In the genomic region with DNA sequence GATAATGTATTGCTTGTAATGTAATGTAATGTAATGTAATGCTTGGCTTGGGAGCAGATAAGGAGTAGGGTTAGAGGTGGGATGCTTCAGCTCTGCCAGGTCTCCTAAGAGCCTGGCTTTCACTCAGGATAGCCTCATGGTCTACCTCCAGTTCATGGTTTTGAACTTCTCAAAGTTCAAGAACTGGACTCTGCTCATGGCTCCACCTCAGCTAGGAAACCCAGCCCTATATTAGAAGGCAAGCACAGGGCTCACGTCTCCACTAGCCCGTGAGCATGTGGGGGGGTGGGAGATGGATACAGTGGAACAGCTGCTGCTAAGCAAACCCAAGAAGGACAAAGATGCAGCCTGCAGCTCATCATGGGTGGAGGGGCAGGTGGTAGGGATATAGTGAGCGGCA, we compare ENCODE assay signal across 20 mouse cellular contexts.
"Had no signal": no experiment of that assay in that cellular context is flagged by ENCODE, and none has a peak within 500 bp of the region (broad histone marks: within the 10 kb centered on the region; RNA-seq: fewer than 3 reads in every experiment).

No protein-coding gene starts in this region.

- H3K27ac ChIP-seq: gastrocnemius, adult 2 months; heart, embryonic 10.5 days; hindbrain, embryonic 10.5 days; hindbrain, embryonic 12.5 days; hindbrain, embryonic 15.5 days; hindbrain, postnatal 0 days; limb, embryonic 13.5 days; limb, embryonic 15.5 days; liver, embryonic 12.5 days; liver, embryonic 14.5 days had no signal

- ATAC-seq: intestine, embryonic 16.5 days; liver, embryonic 12.5 days had no signal

- DNase-seq: gastrocnemius, adult 2 months; gastrocnemius, postnatal 10 days; gastrocnemius, postnatal 25 days; heart, adult 18-20 months; heart, postnatal 10 days; heart, postnatal 4 days; kidney, adult 11 months; kidney, adult 8-10 months; kidney, postnatal 10 days had no signal

- H3K4me3 ChIP-seq: gastrocnemius, adult 2 months; heart, embryonic 10.5 days; heart, embryonic 12.5 days; hindbrain, embryonic 10.5 days; hindbrain, embryonic 12.5 days; hindbrain, embryonic 15.5 days; limb, embryonic 13.5 days; limb, embryonic 15.5 days; liver, embryonic 12.5 days had no signal

- H3K27me3 ChIP-seq: heart, embryonic 12.5 days; hindbrain, embryonic 12.5 days; hindbrain, embryonic 15.5 days; limb, embryonic 13.5 days; limb, embryonic 15.5 days; liver, embryonic 12.5 days had no signal

- H3K4me2 ChIP-seq: heart, embryonic 12.5 days; hindbrain, embryonic 12.5 days; hindbrain, embryonic 15.5 days; limb, embryonic 13.5 days; limb, embryonic 15.5 days; liver, embryonic 12.5 days had no signal

- H3K9ac ChIP-seq: heart, embryonic 12.5 days; hindbrain, embryonic 12.5 days; hindbrain, embryonic 15.5 days; limb, embryonic 13.5 days; limb, embryonic 15.5 days; liver, embryonic 12.5 days; liver, embryonic 14.5 days had no signal

- H3K4me1 ChIP-seq: hindbrain, embryonic 12.5 days; limb, embryonic 13.5 days; limb, embryonic 15.5 days had no signal

- H3K9me3 ChIP-seq: heart, embryonic 10.5 days; heart, embryonic 12.5 days; hindbrain, embryonic 10.5 days; hindbrain, embryonic 12.5 days; hindbrain, embryonic 15.5 days; limb, embryonic 13.5 days; limb, embryonic 15.5 days; liver, embryonic 12.5 days had no signal

- H3K36me3 ChIP-seq: heart, embryonic 10.5 days; heart, embryonic 12.5 days; hindbrain, embryonic 10.5 days; hindbrain, embryonic 12.5 days; hindbrain, embryonic 15.5 days; limb, embryonic 13.5 days; limb, embryonic 15.5 days; liver, embryonic 12.5 days had no signal
